Mouse (Mus musculus) gonadal fat pad, adult 2 months (tissue): ENCODE results near the gene Dbx1. TPM values are rescaled to one million over a fixed set of nuclear protein-coding genes. Genes with fewer than 3 reads are reported as not detected.

Source experiments
- DNase-seq: peaks from one replicate; pipeline ENCODE4 v3.0.0-alpha.2; 2012; ENCODE audit warnings: low read depth
- polyA plus RNA-seq: library from polyadenylated mRNA; depleted of rRNA; stranded (reverse); fragments of >200 nt; gene quantifications from 2 replicates; pipeline ENCODE4 v1.2.3, GENCODE M21; 2012; rRNA removed

The Dbx1 gene
- polyA plus RNA-seq: not detected in 2 replicates

DNA sequence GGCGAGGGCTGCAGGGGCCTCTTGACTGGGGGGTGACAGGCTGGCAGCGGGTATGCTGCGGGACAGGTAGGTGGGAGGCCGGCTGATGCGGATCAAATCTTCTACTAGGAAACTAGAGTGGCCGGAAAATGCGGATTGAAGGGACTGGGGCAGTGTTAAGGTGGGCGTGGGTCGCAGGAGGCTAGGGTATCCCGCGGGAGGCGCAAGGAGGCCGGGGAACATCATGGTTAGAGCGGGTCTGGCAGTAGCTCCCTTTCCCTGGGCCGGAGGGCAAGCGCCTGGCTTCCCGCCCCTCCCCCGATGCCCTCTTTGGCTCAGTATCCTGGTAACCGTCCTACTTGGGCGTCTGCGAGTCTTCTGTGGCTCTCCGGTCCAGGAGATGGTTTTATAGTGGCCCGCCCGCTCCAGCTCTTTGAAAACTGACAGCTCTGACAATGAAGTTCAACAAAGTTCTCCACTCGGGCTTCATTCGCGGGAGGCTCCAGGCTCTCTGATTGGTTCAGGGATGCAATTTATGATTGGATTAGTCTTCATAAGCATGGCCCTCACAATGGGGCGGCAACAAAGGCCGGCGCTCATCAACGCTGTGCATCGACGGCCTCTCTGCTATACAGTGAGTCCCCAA, at the start of gene Dbx1:
Gene Dbx1 (minus strand): TSS at position 359 of the 625 bp plus-strand sequence.
- DNase-seq: no peak

GRCm38 (mm10) chr7:49678826-49679377, 42.3 kb upstream of the Dbx1 start:
- no peak for DNase-seq

DNA sequence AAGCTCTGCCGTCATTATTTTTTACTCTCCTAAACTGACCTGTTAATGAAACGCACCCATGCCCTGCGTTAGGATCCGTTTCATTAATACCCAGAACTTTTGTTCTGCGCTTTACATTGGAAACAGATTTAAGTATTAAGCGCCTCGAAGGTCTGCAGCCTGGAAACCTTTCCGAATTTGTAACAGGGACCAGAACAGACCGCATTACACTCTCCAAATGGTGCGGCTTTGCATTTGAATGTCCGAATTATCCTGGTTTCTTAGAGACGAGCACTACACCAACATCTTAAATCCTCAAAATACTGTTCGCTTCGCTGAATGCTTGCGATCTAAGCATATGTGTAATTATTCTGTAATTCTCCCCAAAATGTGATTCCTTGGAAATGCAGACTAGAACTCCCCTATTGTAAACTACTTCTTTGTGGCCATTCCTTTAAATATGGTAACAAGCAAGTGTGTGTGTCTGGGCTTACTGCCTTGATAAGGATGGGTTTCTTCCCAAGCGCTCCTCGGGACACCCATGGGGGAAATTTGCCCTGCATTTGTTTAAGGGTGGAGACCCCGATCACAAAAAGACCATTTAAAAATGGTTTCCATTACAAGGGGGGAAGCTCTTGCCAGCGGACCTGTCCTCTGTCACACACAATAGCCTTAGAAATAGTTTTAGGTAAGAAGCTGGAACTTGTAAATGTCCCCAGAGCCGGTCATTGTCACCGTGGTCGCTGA, 41.6 kb upstream of the Dbx1 start:
- no peak for DNase-seq

DNA sequence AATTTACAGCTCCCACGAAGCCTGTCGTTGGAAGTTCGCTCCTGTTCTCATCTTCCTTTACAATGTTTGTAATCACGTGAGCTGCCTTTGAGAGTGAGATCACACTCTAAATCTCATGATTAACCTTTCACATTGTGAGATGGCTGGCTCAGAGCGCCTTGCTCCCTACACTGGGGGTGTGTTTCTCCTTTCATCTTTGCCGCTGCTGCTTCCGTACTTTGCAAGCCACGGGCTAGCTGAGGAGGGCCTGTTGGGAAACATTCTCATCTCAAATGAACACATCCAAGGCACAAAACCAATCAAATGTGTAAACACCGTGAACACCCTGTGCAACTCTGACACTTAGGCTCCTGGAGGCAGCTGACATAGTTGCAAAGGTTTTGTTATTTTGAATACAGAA, 40.5 kb upstream of the Dbx1 start:
- DNase-seq: no peak

- DNase-seq: no peak
These were observed 40.0 kb upstream of the Dbx1 start for GRCm38 (mm10) chr7:49676627-49677026.

- DNase-seq: no peak
These were observed 31.7 kb upstream of the Dbx1 start for GRCm38 (mm10) chr7:49668260-49668857.

GRCm38 (mm10) chr7:49663575-49663974, 26.9 kb upstream of the Dbx1 start:
- DNase-seq: no peak

- DNase-seq: no peak
These were observed 25.9 kb upstream of the Dbx1 start for GRCm38 (mm10) chr7:49662492-49663026.

- no peak for DNase-seq
These were observed 25.3 kb upstream of the Dbx1 start for GRCm38 (mm10) chr7:49661811-49662491.

- DNase-seq: no peak
These were observed 4.2 kb upstream of the Dbx1 start for GRCm38 (mm10) chr7:49640709-49641305.

DNA sequence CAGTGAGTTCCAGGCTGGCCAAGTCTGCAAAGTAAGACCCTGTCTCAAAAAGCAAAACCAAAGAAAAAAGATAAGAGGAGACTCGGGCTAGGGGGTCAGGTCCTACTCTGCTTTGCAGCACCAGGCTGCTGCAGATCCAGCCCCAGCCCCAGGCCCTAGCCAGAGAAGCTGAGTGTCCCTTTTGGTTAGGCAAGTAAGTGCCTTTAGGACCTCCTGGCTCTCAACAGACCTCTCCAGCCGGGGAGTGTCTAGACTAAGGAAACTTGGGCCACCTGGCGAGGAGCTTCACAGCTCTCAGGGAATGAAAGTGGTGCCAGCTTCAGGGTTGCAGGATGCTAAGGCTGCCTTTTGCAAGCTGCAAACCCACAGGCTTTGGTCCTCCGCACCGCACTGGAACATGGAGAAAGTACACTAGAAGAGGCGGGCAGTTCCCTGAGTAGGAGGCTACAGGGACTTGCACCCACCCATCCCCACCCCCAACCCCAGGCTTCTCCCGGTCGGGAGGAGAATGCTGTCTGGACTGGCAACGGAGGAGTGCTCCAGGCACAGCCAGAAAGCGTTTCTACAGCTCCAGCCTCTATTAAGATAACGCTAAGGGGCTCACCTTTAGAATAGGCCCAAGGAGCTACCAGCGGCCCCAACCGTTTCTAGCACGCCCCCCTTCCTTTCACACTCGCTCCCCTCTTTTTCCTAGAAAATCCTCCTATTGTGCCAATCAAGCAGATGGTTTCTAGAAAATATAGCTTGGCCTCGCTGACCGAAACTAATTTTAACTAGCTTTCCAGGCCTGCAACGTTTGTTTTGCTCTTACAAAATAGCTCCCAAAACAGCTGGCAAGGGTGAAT, 3.4 kb upstream of the Dbx1 start:
- no peak for DNase-seq

GRCm38 (mm10) chr7:49638941-49639776, 2.5 kb upstream of the Dbx1 start:
- no peak for DNase-seq

GRCm38 (mm10) chr7:49637851-49638663, 1.4 kb upstream of the Dbx1 start:
- no peak for DNase-seq

DNA sequence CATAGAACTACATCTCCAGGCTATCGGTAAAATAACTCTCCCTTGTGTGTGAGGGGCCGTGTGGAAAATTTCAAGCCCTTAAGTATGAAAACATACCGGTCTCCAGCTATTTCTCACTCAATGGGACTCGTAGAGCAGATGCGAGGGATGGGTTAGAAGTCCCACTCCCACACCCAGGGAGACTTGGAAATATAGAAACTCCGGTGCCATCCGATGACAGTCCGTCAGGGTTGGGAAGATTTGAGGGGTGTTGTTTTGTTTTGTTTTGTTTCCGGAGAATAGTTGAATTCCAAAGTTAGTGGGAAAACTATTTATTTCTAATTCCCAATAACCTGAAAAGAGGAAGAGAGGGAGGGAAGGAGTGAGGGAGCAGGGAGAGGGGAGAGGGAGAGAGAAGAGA, 632 bp upstream of the Dbx1 start:
- no peak for DNase-seq

GRCm38 (mm10) chr7:49635971-49636370, 678 bp downstream of the Dbx1 start:
- no peak for DNase-seq

- DNase-seq: no peak
These were observed 1.5 kb downstream of the Dbx1 start for GRCm38 (mm10) chr7:49635074-49635621.

GRCm38 (mm10) chr7:49634291-49635073, 2.2 kb downstream of the Dbx1 start:
- DNase-seq: no peak
